Mouse (Mus musculus): ENCODE data around the gene Gpd1. TPM values are rescaled to one million over a fixed set of nuclear protein-coding genes. Genes with fewer than 3 reads are reported as not detected.

Gene Gpd1
- polyA plus RNA-seq, 1 experiment: 0.28 TPM

DNA sequence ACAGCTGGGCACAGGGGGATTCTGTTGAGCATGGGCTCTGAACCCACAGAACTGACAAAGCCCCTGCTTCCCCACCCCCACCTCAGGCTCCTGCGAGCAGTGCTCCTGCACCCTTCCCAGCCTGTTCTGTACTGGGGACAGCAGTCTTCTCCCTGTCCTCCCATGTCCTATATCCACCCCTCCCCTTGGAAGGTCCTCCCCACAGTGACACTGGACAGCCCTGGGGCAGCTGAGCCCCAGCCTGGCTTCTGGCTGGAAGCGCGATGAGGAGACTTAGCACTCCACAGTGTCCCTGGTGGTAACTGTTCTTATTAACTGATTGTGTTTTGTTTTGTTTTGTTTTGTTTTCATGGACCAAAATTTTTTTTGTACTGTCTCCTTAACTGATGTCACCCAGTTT is 3.7 kb upstream of the Gpd1 start:
- Histone ChIP-seq H3K9me3 (replicated peaks; ENCODE audit: control insufficient read depth, insufficient read depth, low read length, poor library complexity, severe bottlenecking) (no peaks in the 10 kb centered on the region), H3K4me1 (ENCODE audit: control insufficient read depth, insufficient read depth, low read length) (peaks cover 10% of the 10 kb centered on the region), H3K9ac (ENCODE audit: low read depth, poor library complexity, severe bottlenecking) (no peak overlapping the region), H3K27ac (ENCODE audit: insufficient read depth, low read length) (peak overlapping the region; percentile 13; the same call in 1 of the 2 replicates), H3K36me3 (ENCODE audit: control insufficient read depth, insufficient read depth, low read length, poor library complexity, severe bottlenecking) (peaks cover 29% of the 10 kb centered on the region), H3K4me3 (ENCODE audit: low read depth, low read length) (no peak overlapping the region), H3K27me3 (ENCODE audit: control insufficient read depth, insufficient read depth, low read length, poor library complexity, severe bottlenecking) (no peaks in the 10 kb centered on the region)
- TF ChIP-seq POLR2A (IDR thresholded peaks at IDR 0.05; ENCODE audit: insufficient read depth, low read length) (no peak), EP300 (IDR thresholded peaks at IDR 0.05; ENCODE audit: insufficient read depth, low read depth, low read length) (no peak), CTCF (IDR thresholded peaks at IDR 0.05; ENCODE audit: low read depth, low read length) (no peak)

DNA sequence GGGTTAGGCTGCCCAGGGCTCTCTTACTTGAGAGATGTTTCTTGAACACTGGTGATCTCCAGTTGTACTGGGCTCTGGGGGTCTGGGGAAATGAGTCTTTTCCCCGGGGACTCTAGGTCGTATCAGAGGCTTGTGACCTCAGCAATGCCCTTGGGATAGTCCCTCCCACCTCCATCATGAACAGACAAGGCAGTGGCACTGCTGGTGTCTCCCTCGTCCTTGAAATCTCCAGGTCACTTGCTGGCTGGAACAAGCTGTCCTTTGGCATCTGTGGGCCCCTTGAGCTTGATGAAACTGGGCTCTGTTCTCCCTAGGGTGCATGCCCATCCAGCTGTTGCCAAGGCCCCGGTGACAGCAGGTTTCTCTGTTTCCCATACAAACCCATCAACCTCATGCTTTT is 3.1 kb upstream of the Gpd1 start:
- Histone ChIP-seq H3K36me3 (ENCODE audit: control insufficient read depth, insufficient read depth, low read length, poor library complexity, severe bottlenecking) (peaks cover 23% of the 10 kb centered on the region), H3K9ac (ENCODE audit: low read depth, poor library complexity, severe bottlenecking) (no peak overlapping the region), H3K4me1 (ENCODE audit: control insufficient read depth, insufficient read depth, low read length) (peaks cover 10% of the 10 kb centered on the region), H3K4me3 (ENCODE audit: low read depth, low read length) (no peak overlapping the region), H3K9me3 (replicated peaks; ENCODE audit: control insufficient read depth, insufficient read depth, low read length, poor library complexity, severe bottlenecking) (no peaks in the 10 kb centered on the region), H3K27ac (ENCODE audit: insufficient read depth, low read length) (no peak overlapping the region), H3K27me3 (ENCODE audit: control insufficient read depth, insufficient read depth, low read length, poor library complexity, severe bottlenecking) (no peaks in the 10 kb centered on the region)
- TF ChIP-seq CTCF (IDR thresholded peaks at IDR 0.05; ENCODE audit: low read depth, low read length) (no peak), EP300 (IDR thresholded peaks at IDR 0.05; ENCODE audit: insufficient read depth, low read depth, low read length) (no peak), POLR2A (IDR thresholded peaks at IDR 0.05; ENCODE audit: insufficient read depth, low read length) (no peak)

- H3K9ac ChIP-seq (ENCODE audit: low read depth, poor library complexity, severe bottlenecking): no peak overlapping the region
- H3K27ac ChIP-seq (ENCODE audit: insufficient read depth, low read length): no peak overlapping the region
- peaks cover 10% of the 10 kb centered on the region for H3K4me1 ChIP-seq (ENCODE audit: control insufficient read depth, insufficient read depth, low read length)
- H3K36me3 ChIP-seq (ENCODE audit: control insufficient read depth, insufficient read depth, low read length, poor library complexity, severe bottlenecking): peaks cover 16% of the 10 kb centered on the region
- TF ChIP-seq EP300 (IDR thresholded peaks at IDR 0.05; ENCODE audit: insufficient read depth, low read depth, low read length) (no peak), CTCF (IDR thresholded peaks at IDR 0.05; ENCODE audit: low read depth, low read length) (peak; percentile 93)
- no peaks in the 10 kb centered on the region for H3K9me3 ChIP-seq (replicated peaks; ENCODE audit: control insufficient read depth, insufficient read depth, low read length, poor library complexity, severe bottlenecking)
- H3K4me3 ChIP-seq (ENCODE audit: low read depth, low read length): no peak overlapping the region
- H3K27me3 ChIP-seq (ENCODE audit: control insufficient read depth, insufficient read depth, low read length, poor library complexity, severe bottlenecking): no peaks in the 10 kb centered on the region
Observed at GRCm38 (mm10) chr15:99714858-99715257, 2.5 kb upstream of the Gpd1 start.

DNA sequence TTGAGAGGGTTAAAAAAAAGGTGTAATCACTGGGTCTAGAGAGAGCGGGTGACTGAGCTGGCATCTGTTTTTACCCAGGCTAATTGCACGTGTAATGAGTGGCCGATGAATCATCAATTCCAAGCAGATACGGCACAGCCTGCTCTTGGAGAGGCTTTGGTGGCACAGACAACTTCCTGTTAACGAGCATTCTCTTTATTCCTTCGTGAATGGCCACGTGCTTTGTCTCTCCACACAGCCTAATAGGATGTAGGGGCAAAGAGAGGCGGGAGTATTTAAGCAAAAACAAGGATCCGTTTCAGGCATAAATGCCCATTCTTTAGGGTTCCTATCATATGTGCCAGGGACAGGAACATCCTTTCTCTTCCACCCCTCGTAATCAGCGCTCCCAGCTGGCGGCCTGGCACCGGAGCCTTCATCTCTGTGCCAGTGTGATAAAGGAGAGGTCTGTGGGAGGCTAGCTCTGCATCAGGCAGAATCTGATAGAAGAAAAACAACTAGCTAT is 1.9 kb upstream of the Gpd1 start:
- H3K36me3 ChIP-seq (ENCODE audit: control insufficient read depth, insufficient read depth, low read length, poor library complexity, severe bottlenecking): peaks cover 12% of the 10 kb centered on the region
- H3K4me1 ChIP-seq (ENCODE audit: control insufficient read depth, insufficient read depth, low read length): peaks cover 10% of the 10 kb centered on the region
- no peaks in the 10 kb centered on the region for H3K9me3 ChIP-seq (replicated peaks; ENCODE audit: control insufficient read depth, insufficient read depth, low read length, poor library complexity, severe bottlenecking)
- H3K9ac ChIP-seq (ENCODE audit: low read depth, poor library complexity, severe bottlenecking): no peak overlapping the region
- no peaks in the 10 kb centered on the region for H3K27me3 ChIP-seq (ENCODE audit: control insufficient read depth, insufficient read depth, low read length, poor library complexity, severe bottlenecking)
- no peak for TF ChIP-seq EP300 (IDR thresholded peaks at IDR 0.05; ENCODE audit: insufficient read depth, low read depth, low read length)
- no peak for TF ChIP-seq POLR2A (IDR thresholded peaks at IDR 0.05; ENCODE audit: insufficient read depth, low read length)
- TF ChIP-seq CTCF (IDR thresholded peaks at IDR 0.05; ENCODE audit: low read depth, low read length): no peak
- H3K27ac ChIP-seq (ENCODE audit: insufficient read depth, low read length): no peak overlapping the region
- no peak overlapping the region for H3K4me3 ChIP-seq (ENCODE audit: low read depth, low read length)

DNA sequence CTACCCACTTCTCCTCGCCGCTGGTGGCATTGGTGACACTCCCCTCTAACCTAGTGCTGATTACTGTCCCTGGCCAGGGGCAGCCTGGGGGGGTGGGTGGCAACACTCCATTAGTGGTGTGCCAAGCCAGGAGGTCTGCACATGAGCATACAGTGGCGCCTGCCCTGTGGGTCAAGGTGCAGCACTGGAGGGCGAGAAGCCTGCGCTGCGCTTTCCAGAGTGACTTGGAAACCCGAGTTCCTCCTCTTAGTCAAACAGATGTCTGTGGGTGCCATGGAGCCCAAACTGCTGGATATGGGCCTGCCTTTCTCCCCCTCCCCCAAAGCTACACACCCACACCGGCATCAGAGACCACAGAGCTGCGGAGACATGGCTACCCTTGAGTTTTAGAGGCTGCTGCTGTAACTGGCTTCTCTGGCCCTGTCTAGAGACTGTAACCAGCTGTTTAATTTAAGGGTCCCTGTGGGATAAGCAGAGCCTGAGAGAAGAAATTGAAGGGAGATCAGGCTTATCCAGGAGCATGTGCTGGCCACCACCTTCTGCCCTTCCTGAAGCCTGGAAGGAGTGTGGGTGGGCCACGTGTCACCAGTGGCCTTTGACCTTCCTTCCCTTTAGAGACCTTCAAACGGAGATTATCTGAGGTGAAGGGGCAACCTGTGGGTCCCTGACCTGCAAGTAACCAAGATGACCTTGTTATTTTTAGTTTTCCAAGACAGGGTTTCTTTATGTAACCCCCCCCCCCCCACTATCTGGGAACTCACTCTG is 1.2 kb upstream of the Gpd1 start:
- TF ChIP-seq EP300 (IDR thresholded peaks at IDR 0.05; ENCODE audit: insufficient read depth, low read depth, low read length) (no peak), CTCF (IDR thresholded peaks at IDR 0.05; ENCODE audit: low read depth, low read length) (no peak)
- Histone ChIP-seq H3K36me3 (ENCODE audit: control insufficient read depth, insufficient read depth, low read length, poor library complexity, severe bottlenecking) (peaks cover 5% of the 10 kb centered on the region; the same call in 1 of the 2 replicates), H3K9ac (ENCODE audit: low read depth, poor library complexity, severe bottlenecking) (no peak overlapping the region), H3K27me3 (ENCODE audit: control insufficient read depth, insufficient read depth, low read length, poor library complexity, severe bottlenecking) (no peaks in the 10 kb centered on the region), H3K9me3 (replicated peaks; ENCODE audit: control insufficient read depth, insufficient read depth, low read length, poor library complexity, severe bottlenecking) (no peaks in the 10 kb centered on the region), H3K4me1 (ENCODE audit: control insufficient read depth, insufficient read depth, low read length) (peaks cover 10% of the 10 kb centered on the region), H3K4me3 (ENCODE audit: low read depth, low read length) (no peak overlapping the region), H3K27ac (ENCODE audit: insufficient read depth, low read length) (no peak overlapping the region)

DNA sequence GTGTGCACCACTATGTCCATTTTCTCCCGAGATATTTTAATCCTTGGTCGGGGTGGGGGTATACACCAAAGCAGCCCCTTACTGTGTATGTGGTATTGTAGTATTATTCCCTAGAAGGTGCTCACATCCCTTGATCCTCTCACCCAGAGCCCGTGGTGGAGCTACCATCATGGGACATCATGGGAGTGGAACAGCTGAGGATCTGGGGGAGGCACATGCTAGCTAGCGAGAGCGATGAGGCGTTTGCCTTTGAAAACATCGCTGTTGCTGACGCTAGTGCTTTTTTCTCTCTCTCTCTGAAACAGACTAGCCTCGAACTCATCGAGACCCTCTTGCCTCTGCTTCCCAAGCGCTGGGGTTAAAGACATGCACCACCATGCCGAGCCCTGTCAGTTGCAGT is 501 bp upstream of the Gpd1 start:
- no peak overlapping the region for H3K27ac ChIP-seq (ENCODE audit: insufficient read depth, low read length)
- TF ChIP-seq EP300 (IDR thresholded peaks at IDR 0.05; ENCODE audit: insufficient read depth, low read depth, low read length): no peak
- TF ChIP-seq POLR2A (IDR thresholded peaks at IDR 0.05; ENCODE audit: insufficient read depth, low read length): no peak
- no peak for TF ChIP-seq CTCF (IDR thresholded peaks at IDR 0.05; ENCODE audit: low read depth, low read length)
- H3K4me1 ChIP-seq (ENCODE audit: control insufficient read depth, insufficient read depth, low read length): peaks cover 10% of the 10 kb centered on the region
- no peaks in the 10 kb centered on the region for H3K27me3 ChIP-seq (ENCODE audit: control insufficient read depth, insufficient read depth, low read length, poor library complexity, severe bottlenecking)
- no peak overlapping the region for H3K9ac ChIP-seq (ENCODE audit: low read depth, poor library complexity, severe bottlenecking)
- H3K4me3 ChIP-seq (ENCODE audit: low read depth, low read length): no peak overlapping the region
- no peaks in the 10 kb centered on the region; the same call in 1 of the 2 replicates for H3K36me3 ChIP-seq (ENCODE audit: control insufficient read depth, insufficient read depth, low read length, poor library complexity, severe bottlenecking)
- no peaks in the 10 kb centered on the region for H3K9me3 ChIP-seq (replicated peaks; ENCODE audit: control insufficient read depth, insufficient read depth, low read length, poor library complexity, severe bottlenecking)
